Mouse (Mus musculus) erythroblast, embryonic 14.5 days (primary cell): Measurements from ENCODE around the gene Usp30.

Experiments used
- GATA1 ChIP-seq: IDR thresholded peaks from 2 replicates; pipeline ENCODE4 v1.6.1; 2012; ENCODE audit warnings: low read length, inconsistent platforms, mixed read lengths
- TAL1 ChIP-seq: IDR thresholded peaks from 3 replicates; pipeline ENCODE4 v1.6.1; 2012; ENCODE audit warnings: low read length, inconsistent platforms, mixed read lengths

GRCm38 (mm10) chr5:114040508-114040907 is 24.8 kb upstream of the Usp30 start:
- TF ChIP-seq TAL1, result no peak
- TF ChIP-seq GATA1, result no peak
